Mouse (Mus musculus) limb, embryonic 13.5 days (tissue): ENCODE results near the gene Resf1. TPM values are rescaled to one million over a fixed set of nuclear protein-coding genes. Genes with fewer than 3 reads are reported as not detected.
"Not testable (repeated sequence)": the region's sequence is repeated elsewhere in the genome, so short reads cannot be mapped to it uniquely, and the experiment has no call there.

Source experiments
- ATAC-seq: fragments of 200-750 bp; cut with Nextera tagmentation; 2 replicates; pipeline ENCODE4 v1.8.0; 2017; ENCODE audit warnings: low read depth, moderate number of reproducible peaks, moderate TSS enrichment; ENCODE audit not compliant: low FRiP score
- H3K27ac ChIP-seq: fragments of 300-500 bp; sonication (generic); 2 replicates; pipeline ENCODE4 v1.5.1; 2015; ENCODE audit warnings: inconsistent platforms, mild to moderate bottlenecking, moderate library complexity
- H3K27me3 ChIP-seq: fragments of 300-500 bp; sonication (generic); 2 replicates; pipeline ENCODE4 v1.6.1; 2015; ENCODE audit warnings: mild to moderate bottlenecking, inconsistent platforms
- H3K36me3 ChIP-seq: fragments of 300-500 bp; sonication (generic); 2 replicates; pipeline ENCODE4 v1.6.1; 2015; ENCODE audit warnings: inconsistent platforms, mild to moderate bottlenecking, moderate library complexity
- H3K4me1 ChIP-seq: fragments of 300-500 bp; sonication (generic); 2 replicates; pipeline ENCODE4 v1.6.1; 2015; ENCODE audit warnings: inconsistent platforms
- H3K4me2 ChIP-seq: fragments of 300-500 bp; sonication (generic); replicated peaks from 2 replicates; pipeline ENCODE4 v1.6.1; 2015; ENCODE audit warnings: inconsistent platforms, mild to moderate bottlenecking, moderate library complexity
- H3K4me3 ChIP-seq: fragments of 300-500 bp; sonication (generic); 2 replicates; pipeline ENCODE4 v1.5.1; 2015; ENCODE audit warnings: moderate library complexity, mild to moderate bottlenecking, inconsistent platforms
- H3K9ac ChIP-seq: fragments of 300-500 bp; sonication (generic); 2 replicates; pipeline ENCODE4 v1.6.1; 2015; ENCODE audit warnings: mild to moderate bottlenecking, inconsistent platforms
- H3K9me3 ChIP-seq: fragments of 300-500 bp; sonication (generic); 2 replicates; pipeline ENCODE4 v1.6.1; 2016; ENCODE audit warnings: inconsistent platforms
- WGBS: fragments of 180-500 bp; shearing (Covaris S2); methylation state at CpG from one replicate; pipeline ENCODE4 v1.1.7; 2015; 5-methylcytosine and 5-hydroxymethylcytosine counted together
- polyA plus RNA-seq: library from polyadenylated mRNA; unstranded; fragments of >200 nt; fragmentation: Nextera tagmentation; extraction: Ambion mirVana; gene quantifications from 2 replicates; pipeline ENCODE4 v1.2.1, GENCODE M21; 2015

The Resf1 gene
- polyA plus RNA-seq, 1 experiment from 2014 or later = 63.9 TPM

DNA sequence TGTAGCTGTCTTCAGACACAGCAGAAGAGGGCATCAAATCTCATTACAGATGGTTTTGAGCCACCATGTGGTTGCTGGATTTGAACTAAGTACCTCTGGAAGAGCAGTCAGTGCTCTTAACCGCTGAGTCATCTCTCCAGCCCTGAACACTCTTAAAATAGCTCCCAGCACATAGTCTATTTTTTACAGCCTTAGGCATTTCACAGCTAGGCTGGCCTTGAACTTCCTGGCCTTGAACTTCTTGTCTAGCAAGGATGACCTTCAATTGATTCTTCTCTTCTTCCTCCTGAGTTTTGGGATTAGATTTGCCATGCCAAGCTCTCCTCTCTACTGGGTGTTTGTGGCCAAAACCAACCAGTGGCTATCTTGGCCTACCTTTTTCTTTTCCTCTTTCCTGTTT, 2.6 kb downstream of the Resf1 start:
- Histone ChIP-seq H3K9ac (no peak overlapping the region), H3K27me3 (no peaks in the 10 kb centered on the region), H3K9me3 (no peaks in the 10 kb centered on the region), H3K36me3 (peaks cover 42% of the 10 kb centered on the region), H3K27ac (no peak overlapping the region), H3K4me1 (peaks cover 6% of the 10 kb centered on the region), H3K4me3 (no peak overlapping the region), H3K4me2 (0 out of 2 replicates have a peak overlapping the region, but pooled peaks have one; percentile 3)
- 86% methylated on average over 1 of the region's 1 CpGs for WGBS
- no peak for ATAC-seq

- Histone ChIP-seq H3K4me2 (no peak overlapping the region), H3K4me3 (no peak overlapping the region), H3K4me1 (peaks cover 6% of the 10 kb centered on the region), H3K36me3 (peaks cover 46% of the 10 kb centered on the region), H3K27ac (no peak overlapping the region), H3K27me3 (no peaks in the 10 kb centered on the region), H3K9me3 (no peaks in the 10 kb centered on the region), H3K9ac (no peak overlapping the region)
- WGBS = 70% methylated on average over 1 of the region's 1 CpGs
- no peak for ATAC-seq
These were observed 3.0 kb downstream of the Resf1 start for GRCm38 (mm10) chr6:149312221-149312620.

- Histone ChIP-seq H3K4me1 (peaks cover 6% of the 10 kb centered on the region), H3K27ac (no peak overlapping the region), H3K36me3 (peaks cover 66% of the 10 kb centered on the region), H3K9me3 (no peaks in the 10 kb centered on the region), H3K9ac (no peak overlapping the region), H3K27me3 (no peaks in the 10 kb centered on the region), H3K4me2 (no peak overlapping the region), H3K4me3 (no peak overlapping the region)
- WGBS = 68% methylated on average over 2 of the region's 2 CpGs
- no peak for ATAC-seq
These were observed 5.7 kb downstream of the Resf1 start for GRCm38 (mm10) chr6:149314918-149315317.

GRCm38 (mm10) chr6:149323523-149324241, 14.5 kb downstream of the Resf1 start:
- H3K9ac ChIP-seq = no peak overlapping the region
- H3K4me1 ChIP-seq = no peaks in the 10 kb centered on the region
- H3K36me3 ChIP-seq = peaks cover 90% of the 10 kb centered on the region
- no peak overlapping the region for H3K27ac ChIP-seq
- H3K27me3 ChIP-seq = no peaks in the 10 kb centered on the region
- no peak overlapping the region for H3K4me2 ChIP-seq
- no peak overlapping the region for H3K4me3 ChIP-seq
- 94% methylated on average over 4 of the region's 4 CpGs for WGBS
- peaks cover 5% of the 10 kb centered on the region for H3K9me3 ChIP-seq
- no peak for ATAC-seq

- no peak overlapping the region for H3K4me2 ChIP-seq
- peaks cover 92% of the 10 kb centered on the region for H3K36me3 ChIP-seq
- H3K4me1 ChIP-seq = no peaks in the 10 kb centered on the region
- no peak overlapping the region for H3K9ac ChIP-seq
- no peak overlapping the region for H3K27ac ChIP-seq
- 97% methylated on average over 6 of the region's 6 CpGs for WGBS
- H3K9me3 ChIP-seq = peaks cover 5% of the 10 kb centered on the region
- no peak overlapping the region for H3K4me3 ChIP-seq
- no peak for ATAC-seq
- H3K27me3 ChIP-seq = no peaks in the 10 kb centered on the region
These were observed 15.0 kb downstream of the Resf1 start for GRCm38 (mm10) chr6:149324242-149324633.

DNA sequence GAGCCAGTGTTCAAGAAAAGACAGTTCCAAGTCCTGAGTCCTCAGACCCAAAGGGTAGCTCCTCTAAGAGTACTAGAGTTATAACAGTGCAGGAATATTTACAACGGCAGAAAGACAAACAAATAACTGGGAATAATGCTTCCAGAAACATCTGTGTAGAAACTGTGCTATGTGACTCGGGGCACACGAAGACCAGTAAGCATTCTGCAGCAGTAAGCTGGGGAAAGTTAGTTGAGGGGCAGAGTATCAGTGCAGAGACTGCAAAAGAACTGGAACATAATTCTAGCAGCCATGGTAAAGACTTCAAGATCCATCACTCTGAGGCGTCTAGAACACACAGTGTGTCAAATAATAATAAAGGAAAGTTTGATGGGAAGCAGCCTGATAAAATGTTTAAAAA, 19.9 kb downstream of the Resf1 start:
- H3K27me3 ChIP-seq = no peaks in the 10 kb centered on the region
- peaks cover 5% of the 10 kb centered on the region for H3K9me3 ChIP-seq
- H3K4me2 ChIP-seq = no peak overlapping the region
- 92% methylated on average over 4 of the region's 4 CpGs for WGBS
- H3K36me3 ChIP-seq = peaks cover 88% of the 10 kb centered on the region
- H3K27ac ChIP-seq = no peak overlapping the region
- H3K9ac ChIP-seq = no peak overlapping the region
- no peak overlapping the region for H3K4me3 ChIP-seq
- no peak for ATAC-seq
- no peaks in the 10 kb centered on the region for H3K4me1 ChIP-seq

DNA sequence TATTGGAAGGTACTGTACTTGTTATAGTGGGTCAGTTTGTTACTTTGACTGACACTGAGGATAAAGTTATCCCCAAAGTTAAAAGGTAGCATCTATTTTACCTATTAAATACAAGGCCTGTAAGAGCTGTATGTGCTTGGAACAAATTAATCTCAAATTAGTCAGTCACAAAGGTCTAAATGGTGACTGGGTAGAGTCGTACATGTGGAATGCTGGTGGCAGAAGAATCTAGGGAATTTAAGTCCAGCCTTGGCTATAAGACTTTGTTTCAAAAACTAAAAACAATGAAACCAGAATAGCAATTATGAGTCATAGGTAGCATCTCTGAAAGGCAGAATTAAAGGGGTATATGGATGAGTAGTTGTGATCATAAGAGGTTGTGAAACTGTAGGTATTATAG, 21.1 kb downstream of the Resf1 start:
- Histone ChIP-seq H3K4me3 (no peak overlapping the region), H3K27ac (no peak overlapping the region), H3K9me3 (peaks cover 5% of the 10 kb centered on the region), H3K4me2 (no peak overlapping the region), H3K4me1 (no peaks in the 10 kb centered on the region), H3K36me3 (peaks cover 89% of the 10 kb centered on the region), H3K9ac (no peak overlapping the region), H3K27me3 (no peaks in the 10 kb centered on the region)
- WGBS = 78% methylated on average over 1 of the region's 1 CpGs
- ATAC-seq = no peak

DNA sequence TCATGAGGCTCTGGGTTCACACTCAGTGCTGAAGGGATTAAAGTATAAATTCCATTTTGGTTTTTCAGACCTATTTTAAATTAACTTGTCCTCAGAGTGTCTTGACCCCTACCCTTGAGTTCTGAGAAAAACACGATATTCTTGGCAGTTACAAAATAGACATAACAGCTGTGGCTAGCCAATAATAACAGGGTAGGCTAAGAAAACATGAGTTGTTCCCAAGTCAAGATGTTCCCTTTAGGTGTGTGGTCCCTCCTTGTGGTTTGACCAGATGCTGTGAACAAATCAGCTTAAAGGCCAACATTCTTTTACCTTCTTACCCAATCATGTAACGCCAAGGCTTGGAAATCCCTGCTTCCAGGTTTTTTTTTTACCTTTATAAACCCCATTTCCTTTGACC, 23.8 kb downstream of the Resf1 start:
- H3K27me3 ChIP-seq = no peaks in the 10 kb centered on the region
- no peak for ATAC-seq
- no peaks in the 10 kb centered on the region for H3K4me1 ChIP-seq
- H3K9me3 ChIP-seq = no peaks in the 10 kb centered on the region
- no peak overlapping the region for H3K9ac ChIP-seq
- H3K4me2 ChIP-seq = no peak overlapping the region
- no peak overlapping the region for H3K4me3 ChIP-seq
- H3K27ac ChIP-seq = no peak overlapping the region
- H3K36me3 ChIP-seq = peaks cover 89% of the 10 kb centered on the region
- 82% methylated on average over 2 of the region's 2 CpGs for WGBS

- no peaks in the 10 kb centered on the region for H3K27me3 ChIP-seq
- H3K4me1 ChIP-seq = no peaks in the 10 kb centered on the region
- peaks cover 48% of the 10 kb centered on the region for H3K36me3 ChIP-seq
- H3K9ac ChIP-seq = no peak overlapping the region
- no peak overlapping the region for H3K27ac ChIP-seq
- ATAC-seq = no peak
- no peak overlapping the region for H3K4me2 ChIP-seq
- no peaks in the 10 kb centered on the region for H3K9me3 ChIP-seq
- H3K4me3 ChIP-seq = no peak overlapping the region
These were observed 28.8 kb downstream of the Resf1 start for GRCm38 (mm10) chr6:149337990-149338389.

GRCm38 (mm10) chr6:149338622-149339021, 29.4 kb downstream of the Resf1 start:
- H3K4me1 ChIP-seq = no peaks in the 10 kb centered on the region
- H3K9me3 ChIP-seq = no peaks in the 10 kb centered on the region
- no peak for ATAC-seq
- no peak overlapping the region for H3K4me2 ChIP-seq
- peaks cover 42% of the 10 kb centered on the region for H3K36me3 ChIP-seq
- H3K4me3 ChIP-seq = no peak overlapping the region
- no peak overlapping the region for H3K27ac ChIP-seq
- H3K9ac ChIP-seq = no peak overlapping the region
- no peaks in the 10 kb centered on the region for H3K27me3 ChIP-seq
- 100% methylated on average over 1 of the region's 1 CpGs for WGBS

DNA sequence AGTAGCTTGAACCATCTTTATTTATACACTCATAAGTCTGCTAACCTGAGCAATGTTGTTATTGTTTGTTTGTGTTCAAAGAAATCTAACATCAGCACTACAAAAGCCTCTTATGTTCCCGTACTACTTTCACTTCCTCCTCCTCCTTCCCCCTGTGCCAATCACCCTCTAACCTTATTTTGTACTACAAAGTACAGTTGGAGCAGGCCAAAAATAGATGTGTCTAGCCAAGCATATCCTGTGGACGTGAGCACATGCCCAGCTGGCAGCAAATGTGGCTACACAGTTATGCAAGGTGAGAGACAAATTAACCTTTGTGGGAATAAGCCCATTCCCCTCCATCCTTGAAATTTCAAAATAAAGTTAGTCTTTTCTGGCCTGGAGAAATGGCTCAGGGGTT, 34.6 kb downstream of the Resf1 start:
- H3K27ac ChIP-seq = no peak overlapping the region
- H3K9ac ChIP-seq = no peak overlapping the region
- H3K4me3 ChIP-seq = no peak overlapping the region
- no peaks in the 10 kb centered on the region for H3K4me1 ChIP-seq
- no peak for ATAC-seq
- no peak overlapping the region for H3K4me2 ChIP-seq
- 70% methylated on average over 2 of the region's 2 CpGs for WGBS
- no peaks in the 10 kb centered on the region for H3K9me3 ChIP-seq
- no peaks in the 10 kb centered on the region for H3K36me3 ChIP-seq
- no peaks in the 10 kb centered on the region for H3K27me3 ChIP-seq

- Histone ChIP-seq H3K4me3 (no peak overlapping the region), H3K4me1 (no peaks in the 10 kb centered on the region), H3K9ac (no peak overlapping the region), H3K9me3 (no peaks in the 10 kb centered on the region), H3K27ac (no peak overlapping the region), H3K27me3 (no peaks in the 10 kb centered on the region), H3K36me3 (no peaks in the 10 kb centered on the region), H3K4me2 (no peak overlapping the region)
- ATAC-seq = no peak
These were observed 35.2 kb downstream of the Resf1 start for GRCm38 (mm10) chr6:149344372-149344771.

- not testable (repeated sequence) for H3K9me3 ChIP-seq, H3K27me3 ChIP-seq, H3K4me1 ChIP-seq, H3K36me3 ChIP-seq, H3K27ac ChIP-seq, ATAC-seq, H3K4me3 ChIP-seq, H3K9ac ChIP-seq, H3K4me2 ChIP-seq
- 93% methylated on average over 6 of the region's 6 CpGs for WGBS
These were observed 39.0 kb downstream of the Resf1 start for GRCm38 (mm10) chr6:149348211-149348610.
